Mouse (Mus musculus): ENCODE data around the gene Cops9.

GRCm38 (mm10) chr1:92686994-92687393 lies 45.2 kb upstream of the Cops9 start:
- no peak for TF ChIP-seq POLR2A (IDR thresholded peaks at IDR 0.05; ENCODE audit: low read depth, low read length)
- TF ChIP-seq CTCF (conservative IDR thresholded peaks at IDR 0.05; ENCODE audit: insufficient read depth, insufficient read length, low read depth, low read length), result no peak

Measured in kidney, adult 2 months (tissue).